Mouse (Mus musculus): ENCODE measurements around the gene Calm2. TPM values are rescaled to one million over a fixed set of nuclear protein-coding genes. Genes with fewer than 3 reads are reported as not detected.

The Calm2 gene
- polyA plus RNA-seq, 1 experiment from 2014 or later = 951 TPM

DNA sequence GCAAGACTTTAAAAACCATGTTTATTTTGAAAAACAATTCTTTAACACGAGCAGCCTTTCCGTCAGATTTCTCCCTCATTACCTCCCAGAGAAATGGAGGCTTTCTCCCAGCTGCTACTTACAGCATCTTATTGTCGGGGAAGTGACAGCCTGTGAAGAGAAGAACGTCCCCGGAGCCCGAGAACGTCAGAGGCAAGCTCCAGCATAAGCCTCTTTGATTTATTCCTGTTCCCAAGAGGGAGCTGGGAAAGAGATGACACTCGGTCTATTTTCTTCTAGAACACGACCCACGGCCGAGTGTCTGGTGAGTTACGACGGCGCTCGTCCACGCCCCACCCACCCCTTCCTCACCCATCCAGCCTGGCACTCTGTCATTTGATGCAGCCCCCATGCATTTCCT is 30.9 kb upstream of the Calm2 start:
- peaks cover 18% of the 10 kb centered on the region for H3K4me1 ChIP-seq (ENCODE audit: control insufficient read depth, insufficient read depth, low read length)
- H3K4me2 ChIP-seq (replicated peaks; ENCODE audit: low read depth, low read length) = no peak overlapping the region
- H3K9me3 ChIP-seq (ENCODE audit: control insufficient read depth, low read depth, low read length) = no peaks in the 10 kb centered on the region
- H3K27ac ChIP-seq (ENCODE audit: low read length) = no peak overlapping the region
- 59% methylated on average over 16 of the region's 16 CpGs for WGBS
- no peaks in the 10 kb centered on the region for H3K36me3 ChIP-seq (ENCODE audit: control insufficient read depth, insufficient read depth, low read length)
- no peaks in the 10 kb centered on the region for H3K27me3 ChIP-seq (ENCODE audit: control insufficient read depth, insufficient read depth, low read length)
- no peak overlapping the region for H3K9ac ChIP-seq (replicated peaks; ENCODE audit: low read depth, low read length)
- no peak overlapping the region for H3K4me3 ChIP-seq (ENCODE audit: low read depth, low read length)
- no peak for ATAC-seq (ENCODE audit: insufficient number of reproducible peaks, insufficient read depth, low FRiP score, low read depth)

DNA sequence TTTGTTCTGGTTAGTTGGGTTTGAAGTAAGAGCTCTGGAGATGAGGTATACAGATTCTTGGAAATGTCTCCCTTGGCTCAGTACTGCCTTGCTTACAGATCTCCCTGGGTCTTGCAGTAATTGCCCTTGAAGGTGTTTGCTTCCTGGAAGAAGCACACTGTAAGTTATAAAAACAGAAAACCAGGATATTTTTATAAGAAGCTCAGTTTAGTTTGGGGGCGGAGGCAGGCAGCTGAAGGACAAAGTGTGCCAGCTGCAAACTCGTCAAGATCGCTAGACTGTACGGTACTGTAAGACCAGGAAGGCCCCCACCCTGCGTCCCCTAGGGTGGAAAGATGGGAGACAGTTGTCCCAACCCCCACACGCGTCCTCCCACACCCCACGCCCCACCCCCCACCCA is 28.6 kb upstream of the Calm2 start:
- 56% methylated on average over 8 of the region's 8 CpGs for WGBS
- no peak overlapping the region for H3K4me3 ChIP-seq (ENCODE audit: low read depth, low read length)
- H3K27ac ChIP-seq (ENCODE audit: low read length) = no peak overlapping the region
- no peaks in the 10 kb centered on the region for H3K27me3 ChIP-seq (ENCODE audit: control insufficient read depth, insufficient read depth, low read length)
- no peak overlapping the region for H3K4me2 ChIP-seq (replicated peaks; ENCODE audit: low read depth, low read length)
- no peaks in the 10 kb centered on the region for H3K9me3 ChIP-seq (ENCODE audit: control insufficient read depth, low read depth, low read length)
- ATAC-seq (ENCODE audit: insufficient number of reproducible peaks, insufficient read depth, low FRiP score, low read depth) = no peak
- H3K4me1 ChIP-seq (ENCODE audit: control insufficient read depth, insufficient read depth, low read length) = peaks cover 18% of the 10 kb centered on the region; the same call in 1 of the 2 replicates
- H3K36me3 ChIP-seq (ENCODE audit: control insufficient read depth, insufficient read depth, low read length) = no peaks in the 10 kb centered on the region
- no peak overlapping the region for H3K9ac ChIP-seq (replicated peaks; ENCODE audit: low read depth, low read length)

DNA sequence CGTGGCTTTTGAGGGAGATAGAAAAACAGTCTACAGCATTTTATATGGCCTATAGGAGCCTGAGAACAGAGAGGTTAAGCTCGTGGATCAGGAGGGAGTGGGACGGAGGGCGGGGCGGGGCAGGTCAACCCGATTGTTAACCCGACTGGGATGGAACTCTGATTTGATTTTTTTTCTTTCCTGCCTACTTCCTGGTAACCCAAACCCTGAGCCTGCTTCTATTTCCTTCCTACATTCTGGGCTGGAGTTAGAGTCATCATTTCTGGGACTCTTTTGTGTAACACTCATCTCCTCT is 27.7 kb upstream of the Calm2 start:
- no peaks in the 10 kb centered on the region for H3K36me3 ChIP-seq (ENCODE audit: control insufficient read depth, insufficient read depth, low read length)

DNA sequence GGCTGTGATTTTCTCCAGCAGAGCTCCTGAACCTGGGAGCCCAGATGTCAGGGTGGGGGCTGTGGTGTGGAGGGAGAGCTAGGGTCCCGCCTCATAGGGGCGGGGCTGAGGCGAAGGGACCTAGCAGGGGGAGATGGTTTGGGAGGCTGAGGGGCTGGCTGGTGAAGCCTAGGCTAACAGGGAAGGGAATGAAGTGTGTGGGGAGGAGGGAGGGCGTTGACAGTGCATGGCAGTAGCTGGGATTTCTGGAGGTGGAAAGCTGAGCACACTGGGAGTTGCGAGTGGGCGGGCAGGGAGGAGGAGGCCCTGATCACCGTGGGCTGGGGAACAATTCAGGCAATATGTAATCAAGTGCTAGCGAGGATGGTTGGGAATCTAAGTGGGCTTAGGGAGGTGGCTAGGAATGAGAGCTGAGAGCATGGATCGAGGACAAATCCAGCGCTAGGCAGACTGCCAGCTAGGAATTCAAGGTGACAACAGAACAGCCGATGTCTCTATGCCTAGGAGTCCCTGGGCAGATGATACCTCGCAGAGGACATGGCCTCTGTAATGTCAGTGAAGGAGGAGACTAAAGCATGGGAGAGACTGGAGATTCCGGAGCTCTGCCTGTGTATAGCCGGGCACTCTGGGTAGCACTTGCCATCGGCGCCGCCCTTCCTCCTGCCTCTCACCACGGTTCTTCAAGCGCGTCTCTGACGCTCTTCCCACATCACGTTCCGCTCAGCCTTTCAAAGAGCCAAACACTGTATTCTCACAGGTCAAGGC is 27.2 kb upstream of the Calm2 start:
- H3K4me2 ChIP-seq (replicated peaks; ENCODE audit: low read depth, low read length) = peak overlapping the region; percentile 66
- peak; percentile 75 for ATAC-seq (ENCODE audit: insufficient number of reproducible peaks, insufficient read depth, low FRiP score, low read depth)
- no peaks in the 10 kb centered on the region for H3K27me3 ChIP-seq (ENCODE audit: control insufficient read depth, insufficient read depth, low read length)
- H3K4me3 ChIP-seq (ENCODE audit: low read depth, low read length) = peak overlapping the region; percentile 23
- no peak overlapping the region for H3K27ac ChIP-seq (ENCODE audit: low read length)
- 2% methylated on average over 23 of the region's 23 CpGs for WGBS
- no peaks in the 10 kb centered on the region for H3K36me3 ChIP-seq (ENCODE audit: control insufficient read depth, insufficient read depth, low read length)
- no peaks in the 10 kb centered on the region for H3K9me3 ChIP-seq (ENCODE audit: control insufficient read depth, low read depth, low read length)
- H3K4me1 ChIP-seq (ENCODE audit: control insufficient read depth, insufficient read depth, low read length) = peaks cover 18% of the 10 kb centered on the region; the same call in 1 of the 2 replicates
- H3K9ac ChIP-seq (replicated peaks; ENCODE audit: low read depth, low read length) = no peak overlapping the region; the same call in 1 of the 2 replicates

More for the DNA sequence above, 27.7 kb upstream of the Calm2 start:
- H3K27me3 ChIP-seq (ENCODE audit: control insufficient read depth, insufficient read depth, low read length) = no peaks in the 10 kb centered on the region
- H3K9me3 ChIP-seq (ENCODE audit: control insufficient read depth, low read depth, low read length) = no peaks in the 10 kb centered on the region
- no peak for ATAC-seq (ENCODE audit: insufficient number of reproducible peaks, insufficient read depth, low FRiP score, low read depth)
- 1% methylated on average over 7 of the region's 7 CpGs for WGBS
- peak overlapping the region; percentile 66 for H3K4me2 ChIP-seq (replicated peaks; ENCODE audit: low read depth, low read length)
- peak overlapping the region; percentile 23 for H3K4me3 ChIP-seq (ENCODE audit: low read depth, low read length)
- H3K27ac ChIP-seq (ENCODE audit: low read length) = no peak overlapping the region
- H3K9ac ChIP-seq (replicated peaks; ENCODE audit: low read depth, low read length) = no peak overlapping the region
- H3K4me1 ChIP-seq (ENCODE audit: control insufficient read depth, insufficient read depth, low read length) = peaks cover 18% of the 10 kb centered on the region; the same call in 1 of the 2 replicates

DNA sequence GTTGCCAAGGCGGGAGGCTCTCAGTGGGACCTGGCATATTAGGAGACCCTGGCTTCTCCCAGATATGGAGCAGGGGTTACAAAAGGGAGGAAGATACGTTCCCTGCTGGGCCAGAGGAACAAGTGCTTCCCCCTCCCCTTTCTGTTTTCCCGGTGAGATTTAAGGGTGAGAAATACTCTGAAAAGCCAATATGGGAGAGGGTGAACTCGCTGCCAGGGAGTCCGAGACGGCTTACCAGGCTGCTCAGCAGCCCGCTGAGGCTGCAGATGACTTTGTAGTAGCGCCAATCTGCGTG is 26.7 kb upstream of the Calm2 start:
- 11% methylated on average over 9 of the region's 9 CpGs for WGBS
- Histone ChIP-seq H3K4me1 (ENCODE audit: control insufficient read depth, insufficient read depth, low read length) (peaks cover 18% of the 10 kb centered on the region; the same call in 1 of the 2 replicates), H3K27me3 (ENCODE audit: control insufficient read depth, insufficient read depth, low read length) (no peaks in the 10 kb centered on the region), H3K4me3 (ENCODE audit: low read depth, low read length) (peak overlapping the region; percentile 23), H3K36me3 (ENCODE audit: control insufficient read depth, insufficient read depth, low read length) (no peaks in the 10 kb centered on the region), H3K27ac (ENCODE audit: low read length) (no peak overlapping the region), H3K4me2 (replicated peaks; ENCODE audit: low read depth, low read length) (peak overlapping the region; percentile 66), H3K9me3 (ENCODE audit: control insufficient read depth, low read depth, low read length) (no peaks in the 10 kb centered on the region), H3K9ac (replicated peaks; ENCODE audit: low read depth, low read length) (no peak overlapping the region; the same call in 1 of the 2 replicates)
- ATAC-seq (ENCODE audit: insufficient number of reproducible peaks, insufficient read depth, low FRiP score, low read depth) = no peak; the same call in 1 of the 2 replicates

DNA sequence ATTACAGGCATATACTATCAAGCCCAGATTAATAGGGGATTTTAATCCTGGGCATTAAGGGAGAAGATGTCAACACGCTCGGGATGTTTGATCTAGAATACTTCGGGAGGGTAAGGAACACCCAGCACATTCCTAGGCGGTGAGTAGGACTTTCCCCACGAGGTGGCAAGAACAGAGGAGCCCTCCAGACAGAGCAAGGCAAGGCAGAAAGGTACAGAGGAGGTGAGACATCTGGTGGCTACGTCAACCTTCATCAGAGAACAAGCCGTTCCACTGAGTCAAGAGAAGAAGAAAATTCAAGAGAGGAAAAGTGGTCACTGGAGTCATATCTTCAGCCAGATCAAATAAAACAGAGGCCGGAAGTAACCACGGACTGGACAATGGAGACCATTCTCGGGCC is 26.1 kb upstream of the Calm2 start:
- Histone ChIP-seq H3K27ac (ENCODE audit: low read length) (no peak overlapping the region), H3K4me3 (ENCODE audit: low read depth, low read length) (peak overlapping the region; percentile 23; the same call in 1 of the 2 replicates), H3K27me3 (ENCODE audit: control insufficient read depth, insufficient read depth, low read length) (no peaks in the 10 kb centered on the region), H3K4me1 (ENCODE audit: control insufficient read depth, insufficient read depth, low read length) (peaks cover 18% of the 10 kb centered on the region; the same call in 1 of the 2 replicates), H3K9ac (replicated peaks; ENCODE audit: low read depth, low read length) (no peak overlapping the region), H3K9me3 (ENCODE audit: control insufficient read depth, low read depth, low read length) (no peaks in the 10 kb centered on the region), H3K4me2 (replicated peaks; ENCODE audit: low read depth, low read length) (no peak overlapping the region), H3K36me3 (ENCODE audit: control insufficient read depth, insufficient read depth, low read length) (no peaks in the 10 kb centered on the region)
- ATAC-seq (ENCODE audit: insufficient number of reproducible peaks, insufficient read depth, low FRiP score, low read depth) = no peak
- WGBS = 42% methylated on average over 10 of the region's 10 CpGs

DNA sequence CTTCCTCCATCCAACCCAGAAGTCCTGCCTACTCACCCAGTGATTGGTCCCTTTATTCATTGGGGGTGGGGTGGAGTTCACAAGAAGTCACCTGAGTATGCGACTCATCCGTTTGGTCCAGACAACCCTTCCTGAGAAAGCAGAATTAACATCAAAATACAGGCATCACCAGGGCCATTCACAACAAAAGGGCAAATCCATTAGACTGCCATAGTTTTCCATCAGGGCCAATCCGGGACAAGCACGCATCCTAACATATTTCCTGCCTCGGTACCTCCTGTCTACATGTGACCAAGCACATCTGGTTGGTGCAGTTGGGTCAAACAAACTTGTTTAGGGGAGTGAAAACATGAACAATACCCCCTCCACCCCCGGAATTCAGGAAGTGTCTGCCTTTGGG is 24.9 kb upstream of the Calm2 start:
- Histone ChIP-seq H3K9ac (replicated peaks; ENCODE audit: low read depth, low read length) (no peak overlapping the region), H3K36me3 (ENCODE audit: control insufficient read depth, insufficient read depth, low read length) (no peaks in the 10 kb centered on the region), H3K4me3 (ENCODE audit: low read depth, low read length) (no peak overlapping the region), H3K9me3 (ENCODE audit: control insufficient read depth, low read depth, low read length) (no peaks in the 10 kb centered on the region), H3K27me3 (ENCODE audit: control insufficient read depth, insufficient read depth, low read length) (no peaks in the 10 kb centered on the region), H3K4me2 (replicated peaks; ENCODE audit: low read depth, low read length) (no peak overlapping the region), H3K4me1 (ENCODE audit: control insufficient read depth, insufficient read depth, low read length) (peaks cover 18% of the 10 kb centered on the region; the same call in 1 of the 2 replicates), H3K27ac (ENCODE audit: low read length) (no peak overlapping the region)
- no peak for ATAC-seq (ENCODE audit: insufficient number of reproducible peaks, insufficient read depth, low FRiP score, low read depth)
- WGBS = 64% methylated on average over 6 of the region's 6 CpGs

DNA sequence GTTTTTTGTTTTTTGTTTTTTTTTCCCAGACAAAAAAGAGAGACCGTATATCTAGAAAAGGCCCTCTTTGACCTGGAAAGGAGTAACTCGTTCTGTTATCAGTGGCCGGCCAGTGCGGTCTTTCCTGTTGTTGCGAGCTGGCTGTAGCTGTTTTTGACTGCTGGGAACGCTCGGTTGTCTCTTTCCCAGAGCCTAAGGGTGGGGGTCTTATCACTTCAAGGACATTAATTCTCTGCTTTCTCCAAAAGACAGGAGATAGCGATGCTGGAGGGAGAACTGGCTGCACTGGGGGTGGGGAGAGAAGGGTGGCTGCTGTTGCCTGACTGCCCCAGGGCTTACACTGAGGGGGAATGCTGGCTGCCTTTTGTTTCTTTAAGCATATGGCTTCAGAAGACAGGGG is 24.1 kb upstream of the Calm2 start:
- H3K4me2 ChIP-seq (replicated peaks; ENCODE audit: low read depth, low read length) = no peak overlapping the region
- no peak for ATAC-seq (ENCODE audit: insufficient number of reproducible peaks, insufficient read depth, low FRiP score, low read depth)
- H3K27me3 ChIP-seq (ENCODE audit: control insufficient read depth, insufficient read depth, low read length) = no peaks in the 10 kb centered on the region
- no peak overlapping the region for H3K4me3 ChIP-seq (ENCODE audit: low read depth, low read length)
- WGBS = 58% methylated on average over 8 of the region's 8 CpGs
- no peaks in the 10 kb centered on the region for H3K9me3 ChIP-seq (ENCODE audit: control insufficient read depth, low read depth, low read length)
- H3K27ac ChIP-seq (ENCODE audit: low read length) = no peak overlapping the region
- H3K36me3 ChIP-seq (ENCODE audit: control insufficient read depth, insufficient read depth, low read length) = no peaks in the 10 kb centered on the region
- H3K9ac ChIP-seq (replicated peaks; ENCODE audit: low read depth, low read length) = no peak overlapping the region
- peaks cover 18% of the 10 kb centered on the region; the same call in 1 of the 2 replicates for H3K4me1 ChIP-seq (ENCODE audit: control insufficient read depth, insufficient read depth, low read length)

DNA sequence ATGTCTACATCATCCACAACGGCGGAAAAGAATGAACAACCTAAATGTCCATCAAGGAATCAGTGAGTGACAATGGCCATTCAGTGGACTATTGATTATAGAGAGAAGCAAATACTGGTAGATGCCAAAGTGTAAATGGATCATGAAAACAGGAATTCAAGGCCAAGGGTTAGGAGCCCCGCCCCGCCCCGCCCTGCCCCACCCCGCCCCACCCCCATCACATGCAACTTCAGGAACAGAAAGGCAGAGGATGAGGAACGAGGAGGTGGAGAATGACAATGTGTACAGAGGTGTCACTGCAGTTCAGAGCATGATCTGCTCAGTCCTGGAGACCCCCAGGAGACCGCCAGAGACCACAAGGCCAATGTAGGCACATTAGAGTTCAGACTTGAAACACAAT is 23.5 kb upstream of the Calm2 start:
- H3K4me1 ChIP-seq (ENCODE audit: control insufficient read depth, insufficient read depth, low read length) = peaks cover 18% of the 10 kb centered on the region; the same call in 1 of the 2 replicates
- H3K4me3 ChIP-seq (ENCODE audit: low read depth, low read length) = no peak overlapping the region
- H3K27ac ChIP-seq (ENCODE audit: low read length) = no peak overlapping the region
- no peak for ATAC-seq (ENCODE audit: insufficient number of reproducible peaks, insufficient read depth, low FRiP score, low read depth)
- H3K27me3 ChIP-seq (ENCODE audit: control insufficient read depth, insufficient read depth, low read length) = no peaks in the 10 kb centered on the region
- 56% methylated on average over 8 of the region's 8 CpGs for WGBS
- H3K4me2 ChIP-seq (replicated peaks; ENCODE audit: low read depth, low read length) = no peak overlapping the region
- H3K9me3 ChIP-seq (ENCODE audit: control insufficient read depth, low read depth, low read length) = no peaks in the 10 kb centered on the region
- no peaks in the 10 kb centered on the region for H3K36me3 ChIP-seq (ENCODE audit: control insufficient read depth, insufficient read depth, low read length)
- H3K9ac ChIP-seq (replicated peaks; ENCODE audit: low read depth, low read length) = no peak overlapping the region

Data from stomach, embryonic 14.5 days (tissue).